Mouse (Mus musculus): ENCODE data around the gene Il1rap.

DNA sequence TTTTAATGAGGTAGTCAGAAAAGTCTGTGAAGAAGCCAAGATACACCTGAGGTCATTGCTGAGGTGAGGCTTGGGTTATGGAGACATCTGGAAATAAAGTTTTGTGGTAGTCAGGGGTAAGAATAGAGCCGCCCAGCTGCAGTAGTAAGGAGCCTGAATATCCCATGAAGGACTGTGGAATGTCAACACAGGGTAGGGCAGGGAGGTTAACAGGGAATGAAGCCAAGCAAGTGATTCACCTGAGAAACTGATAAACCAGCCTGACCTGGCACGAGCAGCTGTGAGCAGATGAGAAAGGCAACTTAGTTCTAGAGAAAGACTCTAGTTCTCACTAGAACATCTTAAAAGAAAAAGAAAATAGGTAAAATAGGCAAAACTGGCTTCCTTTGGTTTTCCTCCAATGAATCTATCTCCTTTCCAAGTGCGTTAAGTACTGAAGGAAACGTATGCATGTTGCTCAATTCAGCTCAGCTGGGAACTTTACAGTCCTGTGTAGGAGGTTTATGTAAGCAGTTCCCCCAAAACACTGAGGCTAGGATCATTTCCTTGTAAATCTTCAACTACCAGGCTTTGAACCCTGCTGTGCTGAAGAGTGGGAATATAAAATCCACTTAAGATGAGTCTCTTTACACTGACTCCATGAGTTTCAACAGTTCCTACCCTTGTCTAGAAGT lies 9.5 kb downstream of the Il1rap start:
- TF ChIP-seq CTCF (IDR thresholded peaks at IDR 0.05 in 2 of 3, conservative IDR thresholded peaks at IDR 0.05 in 1 of 3; ENCODE audit: control insufficient read depth in 1 of 3, insufficient read depth in 1 of 3, low read depth in 2 of 3, low read length in 3 of 3, poor library complexity in 1 of 3, severe bottlenecking in 1 of 3) (no peak), SIN3A (IDR thresholded peaks at IDR 0.05; ENCODE audit: low read length) (no peak), GATA1 (IDR thresholded peaks at IDR 0.05; ENCODE audit: low read depth, low read length) (no peak), HCFC1 (IDR thresholded peaks at IDR 0.05; ENCODE audit: low read depth, low read length) (no peak), RAD21 (IDR thresholded peaks at IDR 0.05; ENCODE audit: low read depth, low read length) (no peak), POLR2A (IDR thresholded peaks at IDR 0.05; ENCODE audit: control insufficient read depth in 1 of 2, insufficient read depth in 1 of 2, low read depth in 1 of 2, low read length in 2 of 2, poor library complexity in 1 of 2) (no peak), USF1 (IDR thresholded peaks at IDR 0.05; ENCODE audit: low read depth, low read length) (no peak), USF2 (IDR thresholded peaks at IDR 0.05; ENCODE audit: borderline replicate concordance in 1 of 2, insufficient read depth in 1 of 2, low read depth in 1 of 2, low read length in 2 of 2) (no peak), ZC3H11A (IDR thresholded peaks at IDR 0.05; ENCODE audit: low read depth, low read length) (no peak), EP300 (IDR thresholded peaks at IDR 0.05; ENCODE audit: low read depth in 1 of 2, low read length in 2 of 2) (no peak), ELF1 (IDR thresholded peaks at IDR 0.05; ENCODE audit: low read depth, low read length) (no peak)

Measured in MEL (cell line).